Mouse (Mus musculus) liver, embryonic 14.5 days (tissue): ENCODE results near the gene Slc17a5.

Experiments used
- CTCF ChIP-seq: IDR thresholded peaks from 2 replicates; pipeline ENCODE4 v1.5.1; 2016; ENCODE audit warnings: antibody characterized with exemption, low read depth, control low read depth
- EP300 ChIP-seq: IDR thresholded peaks from 2 replicates; pipeline ENCODE4 v1.6.1; 2016; ENCODE audit warnings: antibody characterized with exemption, low read depth

DNA sequence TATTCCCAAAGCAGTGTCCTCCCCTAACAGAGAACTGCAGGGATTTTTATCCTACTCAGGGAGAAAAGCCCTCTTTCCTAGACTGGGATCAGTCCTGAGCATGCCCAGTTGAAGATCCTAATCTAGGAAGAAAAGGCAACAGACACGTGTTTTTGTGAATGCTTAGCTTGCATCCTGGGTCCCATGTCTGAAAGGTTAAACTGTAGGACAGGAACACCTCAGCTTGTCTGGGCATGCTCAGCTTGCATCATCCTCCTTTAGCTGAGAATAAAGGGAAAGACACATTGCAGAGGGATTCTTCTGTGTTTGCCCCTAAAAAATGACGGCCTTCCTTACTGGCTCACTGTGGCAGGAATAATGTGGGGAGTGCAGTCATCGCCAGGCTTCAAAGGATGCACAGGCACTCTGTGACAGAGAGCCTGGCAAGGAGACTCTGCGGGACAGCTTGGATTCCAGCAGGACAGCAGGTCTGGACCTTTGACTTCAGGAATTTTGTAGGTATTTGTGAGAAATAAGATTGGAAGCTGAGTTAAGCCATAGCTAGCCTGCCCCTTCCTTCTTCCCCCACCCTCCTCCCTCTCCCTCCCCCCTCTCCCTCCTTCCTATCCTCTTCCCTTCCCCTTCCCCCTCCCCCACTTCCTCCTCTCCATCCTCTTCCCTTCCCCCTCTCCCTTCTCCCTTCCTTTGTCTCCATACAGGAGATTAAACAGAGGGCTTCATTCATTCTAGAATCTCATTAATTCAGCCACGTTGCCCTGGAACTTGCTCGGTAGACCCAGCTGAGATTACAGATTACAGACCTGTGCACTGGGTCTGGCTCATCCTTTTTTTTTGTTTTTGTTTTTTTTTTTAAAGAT lies 84.4 kb downstream of the Slc17a5 start:
- TF ChIP-seq CTCF: no peak
- TF ChIP-seq EP300: no peak
